Mouse (Mus musculus): ENCODE data around the gene Hcst. TPM values are rescaled to one million over a fixed set of nuclear protein-coding genes. Genes with fewer than 3 reads are reported as not detected.

Hcst gene
- 0.57 and 0.86 TPM in 2 replicates for polyA plus RNA-seq (2016; fragmentation: Nextera tagmentation; extraction: Ambion mirVana)

- H3K36me3 ChIP-seq: no peaks in the 10 kb centered on the region
- no peak within 1 kb of the TSS for H3K27ac ChIP-seq
- H3K4me1 ChIP-seq: peaks cover 17% of the 10 kb centered on the region
- H3K27me3 ChIP-seq: peaks cover 10% of the 10 kb centered on the region
- no peak within 1 kb of the TSS for H3K4me3 ChIP-seq
- H3K9me3 ChIP-seq (replicated peaks): no peaks in the 10 kb centered on the region
- 72% methylated on average over 10 of the region's 10 CpGs for WGBS
- no peak for ATAC-seq (ENCODE audit: low FRiP score)
- no peak within 1 kb of the TSS for H3K4me2 ChIP-seq (replicated peaks)
- H3K9ac ChIP-seq: no peak within 1 kb of the TSS
These were observed at the start of gene Hcst for GRCm38 (mm10) chr7:30419561-30420499. TSS of gene Hcst (minus strand) at chr7:30419854.

GRCm38 (mm10) chr7:30464816-30465300 is 45.2 kb upstream of the Hcst start:
- no peak overlapping the region for H3K4me2 ChIP-seq (replicated peaks)
- no peaks in the 10 kb centered on the region for H3K9me3 ChIP-seq (replicated peaks)
- H3K9ac ChIP-seq: no peak overlapping the region; the same call in 1 of the 2 replicates
- 10% methylated on average over 6 of the region's 6 CpGs for WGBS
- H3K27ac ChIP-seq: no peak overlapping the region
- no peaks in the 10 kb centered on the region for H3K36me3 ChIP-seq
- H3K4me3 ChIP-seq: peak overlapping the region; percentile 4; the same call in 1 of the 2 replicates
- H3K27me3 ChIP-seq: peaks cover 86% of the 10 kb centered on the region
- H3K4me1 ChIP-seq: peaks cover 11% of the 10 kb centered on the region
- ATAC-seq (ENCODE audit: low FRiP score): no peak

- no peaks in the 10 kb centered on the region for H3K9me3 ChIP-seq (replicated peaks)
- no peak overlapping the region for H3K9ac ChIP-seq
- no peak overlapping the region for H3K4me3 ChIP-seq
- no peak overlapping the region for H3K4me2 ChIP-seq (replicated peaks)
- no peak for ATAC-seq (ENCODE audit: low FRiP score)
- WGBS: 29% methylated on average over 4 of the region's 4 CpGs
- H3K27ac ChIP-seq: no peak overlapping the region
- H3K4me1 ChIP-seq: peaks cover 17% of the 10 kb centered on the region
- peaks cover 95% of the 10 kb centered on the region for H3K27me3 ChIP-seq
- no peaks in the 10 kb centered on the region for H3K36me3 ChIP-seq
These were observed 44.3 kb upstream of the Hcst start for GRCm38 (mm10) chr7:30463996-30464395.

DNA sequence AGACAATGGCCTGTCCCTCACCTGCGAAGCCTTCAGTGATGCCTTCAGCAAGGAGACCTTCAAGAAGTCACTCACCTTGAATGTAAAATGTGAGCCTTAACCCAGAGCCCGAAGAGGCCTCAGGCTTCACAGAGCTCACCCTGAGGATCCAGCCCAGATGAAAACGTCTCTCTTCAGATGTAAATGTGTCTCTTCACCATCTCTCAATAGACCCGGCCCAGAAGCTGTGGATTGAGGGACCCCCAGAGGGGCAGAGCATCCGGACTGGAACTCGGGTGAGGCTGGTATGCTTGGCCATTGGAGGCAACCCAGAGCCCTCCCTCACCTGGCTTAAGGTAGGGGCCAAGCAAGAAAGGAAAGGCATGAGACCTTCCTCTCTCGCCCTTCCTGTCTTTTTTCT is 43.9 kb upstream of the Hcst start:
- peaks cover 21% of the 10 kb centered on the region for H3K4me1 ChIP-seq
- H3K4me3 ChIP-seq: no peak overlapping the region
- 30% methylated on average over 7 of the region's 7 CpGs for WGBS
- H3K27ac ChIP-seq: no peak overlapping the region
- H3K9me3 ChIP-seq (replicated peaks): no peaks in the 10 kb centered on the region
- H3K4me2 ChIP-seq (replicated peaks): no peak overlapping the region
- no peak for ATAC-seq (ENCODE audit: low FRiP score)
- peaks cover 98% of the 10 kb centered on the region for H3K27me3 ChIP-seq
- H3K36me3 ChIP-seq: no peaks in the 10 kb centered on the region
- no peak overlapping the region for H3K9ac ChIP-seq

GRCm38 (mm10) chr7:30459484-30459883 is 39.8 kb upstream of the Hcst start:
- Histone ChIP-seq H3K9me3 (replicated peaks) (no peaks in the 10 kb centered on the region), H3K27me3 (peaks cover 96% of the 10 kb centered on the region), H3K36me3 (no peaks in the 10 kb centered on the region), H3K27ac (peak overlapping the region; percentile 9; the same call in 1 of the 2 replicates), H3K4me2 (replicated peaks) (no peak overlapping the region; the same call in 1 of the 2 replicates), H3K4me3 (no peak overlapping the region), H3K9ac (no peak overlapping the region), H3K4me1 (peaks cover 34% of the 10 kb centered on the region)
- WGBS: 19% methylated on average over 6 of the region's 6 CpGs
- ATAC-seq (ENCODE audit: low FRiP score): no peak

- peaks cover 97% of the 10 kb centered on the region for H3K27me3 ChIP-seq
- WGBS: 1% methylated on average over 16 of the region's 16 CpGs
- H3K36me3 ChIP-seq: no peaks in the 10 kb centered on the region
- peaks cover 46% of the 10 kb centered on the region for H3K4me1 ChIP-seq
- H3K4me3 ChIP-seq: peak within 1 kb of the TSS; percentile 30
- no peaks in the 10 kb centered on the region for H3K9me3 ChIP-seq (replicated peaks)
- peak within 1 kb of the TSS; percentile 53 for H3K4me2 ChIP-seq (replicated peaks)
- H3K9ac ChIP-seq: peak within 1 kb of the TSS; percentile 32; the same call in 1 of the 2 replicates
- peak; percentile 91 for ATAC-seq (ENCODE audit: low FRiP score)
- peak within 1 kb of the TSS; percentile 69 for H3K27ac ChIP-seq
These were observed 38.1 kb upstream of the Hcst start, which contains the start of the genes Kirrel2 and Nphs1 for GRCm38 (mm10) chr7:30457629-30458330. TSS of gene Kirrel2 (minus strand) at chr7:30457690. TSS of gene Nphs1 (plus strand) at chr7:30458315.

DNA sequence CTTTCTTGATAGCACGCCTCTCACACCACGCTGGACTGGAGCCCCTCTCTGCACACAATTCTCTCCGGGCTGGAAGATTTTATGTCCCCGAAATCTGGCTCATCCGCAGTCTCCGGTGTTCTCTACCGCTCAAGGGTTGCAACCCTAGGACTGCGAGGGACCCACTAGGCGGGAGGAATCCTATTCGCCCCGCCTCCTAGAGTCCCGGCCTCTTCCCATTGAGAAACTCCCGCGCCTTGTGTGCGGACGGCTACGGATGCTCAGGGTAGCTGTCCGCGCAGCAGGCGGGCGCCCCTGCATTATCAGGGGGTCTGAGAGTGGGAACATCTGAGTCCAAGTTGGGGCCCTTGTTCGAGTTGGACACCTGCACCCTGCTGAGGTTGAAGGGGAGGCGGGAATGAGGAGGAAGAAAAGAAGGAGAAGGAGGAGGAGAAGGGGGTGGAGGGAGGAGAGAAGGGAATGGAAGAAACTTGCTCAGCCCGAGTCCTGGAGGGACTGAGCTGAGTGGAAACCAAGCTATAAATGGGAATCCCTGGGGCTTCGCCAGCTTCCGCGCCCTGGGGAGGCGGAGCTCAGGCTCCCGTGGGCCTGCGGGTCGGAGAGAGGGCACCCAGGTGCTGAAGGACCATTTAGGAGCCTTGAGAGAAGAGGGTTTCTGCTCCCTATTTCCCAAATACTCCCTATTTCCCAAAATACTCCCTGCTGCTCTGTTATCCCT is 37.4 kb upstream of the Hcst start:
- H3K27ac ChIP-seq: peak overlapping the region; percentile 69; the same call in 1 of the 2 replicates
- H3K9me3 ChIP-seq (replicated peaks): no peaks in the 10 kb centered on the region
- H3K9ac ChIP-seq: peak overlapping the region; percentile 32; the same call in 1 of the 2 replicates
- peaks cover 46% of the 10 kb centered on the region for H3K4me1 ChIP-seq
- peak overlapping the region; percentile 30 for H3K4me3 ChIP-seq
- H3K36me3 ChIP-seq: no peaks in the 10 kb centered on the region
- H3K4me2 ChIP-seq (replicated peaks): peak overlapping the region; percentile 53
- under 1% methylated on average over 31 of the region's 31 CpGs for WGBS
- peak; percentile 43 for ATAC-seq (ENCODE audit: low FRiP score)
- H3K27me3 ChIP-seq: peaks cover 95% of the 10 kb centered on the region

- Histone ChIP-seq H3K4me1 (peaks cover 46% of the 10 kb centered on the region), H3K27ac (peak overlapping the region; percentile 13; the same call in 1 of the 2 replicates), H3K9ac (peak overlapping the region; percentile 32), H3K36me3 (no peaks in the 10 kb centered on the region), H3K4me2 (replicated peaks) (peak overlapping the region; percentile 53), H3K27me3 (peaks cover 93% of the 10 kb centered on the region), H3K4me3 (peak overlapping the region; percentile 30), H3K9me3 (replicated peaks) (no peaks in the 10 kb centered on the region)
- under 1% methylated on average over 9 of the region's 9 CpGs for WGBS
- ATAC-seq (ENCODE audit: low FRiP score): no peak
These were observed 36.8 kb upstream of the Hcst start for GRCm38 (mm10) chr7:30456487-30456886.

GRCm38 (mm10) chr7:30454259-30454658 is 34.6 kb upstream of the Hcst start:
- ATAC-seq (ENCODE audit: low FRiP score): no peak
- no peaks in the 10 kb centered on the region for H3K36me3 ChIP-seq
- 5% methylated on average over 6 of the region's 6 CpGs for WGBS
- peak overlapping the region; percentile 20 for H3K4me3 ChIP-seq
- peaks cover 80% of the 10 kb centered on the region for H3K27me3 ChIP-seq
- peak overlapping the region; percentile 42 for H3K4me2 ChIP-seq (replicated peaks)
- no peak overlapping the region for H3K27ac ChIP-seq
- H3K9ac ChIP-seq: no peak overlapping the region
- H3K4me1 ChIP-seq: peaks cover 41% of the 10 kb centered on the region
- no peaks in the 10 kb centered on the region for H3K9me3 ChIP-seq (replicated peaks)

- Histone ChIP-seq H3K4me3 (peak overlapping the region; percentile 20), H3K9ac (no peak overlapping the region), H3K4me2 (replicated peaks) (peak overlapping the region; percentile 42), H3K9me3 (replicated peaks) (no peaks in the 10 kb centered on the region), H3K27me3 (peaks cover 75% of the 10 kb centered on the region), H3K27ac (no peak overlapping the region), H3K4me1 (peaks cover 37% of the 10 kb centered on the region), H3K36me3 (no peaks in the 10 kb centered on the region)
- no peak for ATAC-seq (ENCODE audit: low FRiP score)
- 2% methylated on average over 25 of the region's 25 CpGs for WGBS
These were observed 34.1 kb upstream of the Hcst start for GRCm38 (mm10) chr7:30453766-30454165.

- no peak overlapping the region for H3K27ac ChIP-seq
- no peak overlapping the region for H3K9ac ChIP-seq
- H3K36me3 ChIP-seq: no peaks in the 10 kb centered on the region
- H3K4me2 ChIP-seq (replicated peaks): peak overlapping the region; percentile 42
- no peak for ATAC-seq (ENCODE audit: low FRiP score)
- 0 out of 2 replicates have a peak, but pooled peaks cover 1% of the 10 kb centered on the region for H3K9me3 ChIP-seq (replicated peaks)
- H3K4me1 ChIP-seq: peaks cover 33% of the 10 kb centered on the region
- H3K4me3 ChIP-seq: peak overlapping the region; percentile 20
- WGBS: 20% methylated on average over 25 of the region's 25 CpGs
- H3K27me3 ChIP-seq: peaks cover 71% of the 10 kb centered on the region
These were observed 33.7 kb upstream of the Hcst start for GRCm38 (mm10) chr7:30453327-30453726.

All from hindbrain, embryonic 12.5 days (tissue).